Mouse (Mus musculus) lung, adult 2 months (tissue): ENCODE results near the gene Spcs2.

Source experiments
- CTCF ChIP-seq: fragments of 200-500 bp; IDR thresholded peaks from 2 replicates; pipeline ENCODE4 v1.5.1; 2011; ENCODE audit warnings: mild to moderate bottlenecking, low read length, control low read depth; ENCODE audit not compliant: insufficient read depth
- POLR2A ChIP-seq: fragments of 200-500 bp; IDR thresholded peaks from 2 replicates; pipeline ENCODE4 v1.6.1; 2011; ENCODE audit warnings: low read depth, mild to moderate bottlenecking, control low read depth, low read length, borderline replicate concordance; ENCODE audit errors: extremely low read depth

DNA sequence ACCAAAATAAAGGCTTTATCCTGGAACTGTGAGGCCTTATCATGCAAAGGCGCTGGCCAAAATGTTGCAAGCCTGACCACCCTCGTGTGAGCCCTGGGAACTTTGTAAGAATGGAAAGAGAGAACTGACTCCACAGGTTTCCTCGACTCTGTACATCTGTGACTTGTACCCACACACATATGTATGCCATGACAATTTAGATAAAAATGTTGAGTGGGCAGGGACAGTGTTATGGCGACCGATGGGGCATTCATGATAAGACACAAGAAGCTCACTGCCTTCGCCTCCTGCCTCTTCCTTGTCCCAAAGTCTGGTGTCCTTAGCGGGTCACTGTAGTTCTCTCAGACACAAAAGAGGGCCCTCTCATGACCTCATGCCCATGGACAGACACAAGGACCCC is 64.1 kb downstream of the Spcs2 start:
- no peak for TF ChIP-seq POLR2A
- no peak for TF ChIP-seq CTCF
